Mouse (Mus musculus): ENCODE measurements around the gene Aaed1. TPM values are rescaled to one million over a fixed set of nuclear protein-coding genes. Genes with fewer than 3 reads are reported as not detected.

Gene Aaed1
- polyA plus RNA-seq, 1 experiment from 2014 or later, result 40.9 TPM

DNA sequence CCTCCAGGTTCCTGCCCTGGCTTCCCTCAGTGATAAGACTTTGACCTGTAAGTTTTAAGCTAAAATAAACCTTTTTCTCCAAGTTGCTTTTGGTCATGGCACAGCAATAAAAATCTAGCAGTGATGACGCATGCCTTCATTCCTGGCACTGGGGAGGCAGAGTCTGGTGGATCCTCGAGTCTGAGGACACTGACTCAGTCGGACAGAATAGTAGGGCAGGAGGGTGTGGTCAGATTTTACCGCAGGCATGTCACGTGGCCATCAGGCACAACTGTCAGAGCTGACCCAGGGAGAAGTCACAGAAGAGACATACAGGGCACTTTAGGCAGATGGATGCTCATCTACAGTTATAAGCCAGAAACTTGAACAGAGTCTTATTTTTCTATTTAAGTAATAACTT, 60.4 kb downstream of the Aaed1 start:
- Histone ChIP-seq H3K79me2 (ENCODE audit: inconsistent target) (no peaks in the 10 kb centered on the region), H3K27ac (peak overlapping the region; percentile 39), H3K36me3 (ENCODE audit: inconsistent target) (no peaks in the 10 kb centered on the region), H3K4me3 (ENCODE audit: inconsistent target) (no peak overlapping the region)
- 51% methylated on average over 5 of the region's 5 CpGs for WGBS (ENCODE audit: missing documents)

DNA sequence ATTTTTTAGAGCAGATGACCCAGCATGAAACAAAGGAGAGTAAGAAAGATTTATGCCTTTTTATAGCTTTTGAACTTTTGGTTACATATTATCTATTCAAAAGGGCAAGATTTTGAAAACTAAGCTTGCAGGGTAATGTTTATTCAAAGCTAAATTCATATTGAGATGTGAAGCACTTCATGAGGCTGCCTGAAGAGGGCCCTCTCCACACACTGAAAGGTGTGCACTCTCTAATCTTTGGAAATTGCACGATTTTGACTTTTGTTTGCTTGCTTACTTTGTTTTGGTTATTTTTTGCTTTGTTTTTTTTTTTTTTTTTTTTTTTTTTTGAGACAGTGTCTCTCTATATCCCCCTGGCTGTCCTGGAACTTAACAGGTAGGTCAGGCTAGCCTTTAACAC, 62.1 kb downstream of the Aaed1 start:
- Histone ChIP-seq H3K4me3 (ENCODE audit: inconsistent target) (no peak overlapping the region), H3K79me2 (ENCODE audit: inconsistent target) (no peaks in the 10 kb centered on the region), H3K27ac (no peak overlapping the region), H3K36me3 (ENCODE audit: inconsistent target) (no peaks in the 10 kb centered on the region)
- 0% methylated on average over 1 of the region's 1 CpGs for WGBS (ENCODE audit: missing documents)

DNA sequence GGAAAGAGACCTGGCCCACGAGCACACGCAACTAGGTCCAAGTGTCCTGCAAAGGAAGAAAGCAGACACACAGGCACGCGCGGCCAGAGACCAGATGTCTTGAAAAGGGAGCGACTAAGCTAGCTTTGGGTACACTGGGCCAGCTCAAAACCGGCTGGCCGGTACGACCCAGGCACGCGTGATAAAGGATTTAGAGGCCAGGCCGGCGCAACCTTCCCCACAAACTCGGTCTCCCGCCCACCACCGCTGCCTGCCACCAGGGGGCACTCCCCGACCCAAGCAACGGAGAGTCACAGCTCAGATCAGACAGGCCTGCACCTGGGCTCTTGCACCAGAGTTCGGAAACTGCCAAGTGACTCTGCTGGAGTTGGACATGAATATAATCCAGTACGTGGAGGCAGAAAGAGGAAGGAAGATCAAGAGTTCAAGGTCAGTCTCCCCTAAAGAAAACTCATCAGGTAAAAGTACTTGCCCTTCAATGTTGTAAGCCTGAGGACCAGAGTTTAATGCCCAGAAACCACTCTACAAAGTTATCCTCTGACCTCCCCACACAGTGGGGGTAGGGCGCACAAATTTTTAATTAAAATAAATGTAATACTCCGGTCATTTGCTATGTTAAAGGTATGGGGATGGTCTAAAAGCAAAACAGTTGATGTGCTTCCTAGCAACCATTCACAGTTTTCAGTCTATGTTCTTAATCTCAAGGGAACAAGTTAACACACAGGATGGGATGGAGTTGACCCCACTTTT, 63.6 kb downstream of the Aaed1 start:
- Histone ChIP-seq H3K4me3 (ENCODE audit: inconsistent target) (peak overlapping the region; percentile 67), H3K36me3 (ENCODE audit: inconsistent target) (no peaks in the 10 kb centered on the region), H3K79me2 (ENCODE audit: inconsistent target) (no peaks in the 10 kb centered on the region), H3K27ac (peak overlapping the region; percentile 81)
- 8% methylated on average over 22 of the region's 22 CpGs for WGBS (ENCODE audit: missing documents)

DNA sequence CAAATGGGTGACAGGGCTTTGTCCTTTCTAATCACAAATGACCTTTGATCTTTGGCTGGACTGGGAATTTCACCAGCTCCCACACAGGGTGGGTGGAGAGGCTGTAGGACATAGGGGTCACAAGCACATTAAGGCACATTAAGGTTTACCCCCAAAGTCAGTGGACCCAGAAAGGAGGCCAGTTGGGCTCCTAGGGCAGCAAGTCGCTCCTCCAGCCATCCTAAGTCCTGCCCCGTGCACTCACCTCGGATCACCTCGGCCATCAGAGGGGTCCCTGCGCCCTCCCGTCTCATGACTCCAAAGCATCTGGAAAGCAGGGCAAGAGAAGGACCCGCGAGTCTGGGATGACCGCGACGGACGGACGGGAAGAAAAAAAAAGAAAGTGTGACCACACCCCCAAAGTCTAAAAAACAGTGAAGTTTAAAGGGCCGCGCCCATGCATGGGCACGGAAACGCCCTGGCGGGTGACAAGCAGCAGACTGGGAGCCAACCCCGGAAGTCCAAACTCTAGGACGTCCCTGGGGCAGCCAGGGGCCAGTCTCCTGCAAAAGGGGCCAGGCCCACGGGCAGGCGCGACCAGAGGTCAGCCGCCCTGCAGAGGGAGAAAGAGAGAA, 64.2 kb downstream of the Aaed1 start:
- H3K36me3 ChIP-seq (ENCODE audit: inconsistent target), result no peaks in the 10 kb centered on the region
- H3K79me2 ChIP-seq (ENCODE audit: inconsistent target), result no peaks in the 10 kb centered on the region
- WGBS (ENCODE audit: missing documents), result 1% methylated on average over 24 of the region's 24 CpGs
- peak overlapping the region; percentile 67 for H3K4me3 ChIP-seq (ENCODE audit: inconsistent target)
- H3K27ac ChIP-seq, result peak overlapping the region; percentile 81

DNA sequence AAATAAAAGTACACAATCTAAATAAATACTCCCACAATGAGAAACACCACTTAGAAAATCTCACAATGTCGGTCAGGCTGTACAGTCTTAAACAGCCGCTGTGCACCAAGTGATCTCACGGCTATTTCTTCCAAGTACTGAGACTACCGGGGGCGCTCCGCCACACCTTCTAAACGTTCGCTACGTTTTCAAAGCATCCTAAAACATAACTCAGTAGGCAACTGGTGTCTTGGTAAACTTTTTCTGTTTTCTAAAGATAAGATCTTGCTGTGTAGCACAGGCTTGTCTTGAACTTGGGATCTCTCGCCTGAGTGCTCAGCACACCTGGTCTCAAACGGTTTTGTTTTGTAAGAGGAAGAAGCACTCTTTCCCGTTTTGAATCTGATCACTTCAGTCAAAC, 66.4 kb downstream of the Aaed1 start:
- Histone ChIP-seq H3K79me2 (ENCODE audit: inconsistent target) (no peaks in the 10 kb centered on the region), H3K36me3 (ENCODE audit: inconsistent target) (no peaks in the 10 kb centered on the region), H3K27ac (no peak overlapping the region), H3K4me3 (ENCODE audit: inconsistent target) (no peak overlapping the region)
- WGBS (ENCODE audit: missing documents), result 91% methylated on average over 12 of the region's 12 CpGs

DNA sequence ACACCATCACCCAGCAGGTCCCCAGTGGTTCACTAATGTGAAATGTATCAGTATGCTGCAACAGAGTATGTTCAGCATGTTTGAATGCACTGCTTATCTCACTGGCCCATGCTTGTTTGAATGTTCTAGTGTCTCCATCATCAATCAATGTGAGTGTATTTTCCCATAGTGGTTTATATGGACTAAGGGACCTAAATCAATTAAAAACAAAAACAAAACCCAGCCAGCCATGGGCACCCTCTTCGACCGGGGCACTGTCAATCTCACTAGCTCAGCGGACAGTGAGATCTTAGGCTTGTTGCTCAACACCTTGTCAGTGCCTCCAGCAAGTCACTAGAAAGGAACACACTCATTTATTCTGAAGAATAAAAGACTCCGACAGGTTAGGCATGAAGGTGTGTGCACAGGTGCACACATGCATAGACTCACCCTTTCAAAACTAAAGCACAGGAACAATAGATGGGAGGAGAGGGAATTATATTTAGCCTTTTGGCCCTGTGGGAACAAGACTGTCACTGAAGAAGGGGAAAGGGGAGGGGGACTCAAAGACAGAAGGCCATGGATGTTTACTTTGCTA, 67.7 kb downstream of the Aaed1 start:
- WGBS (ENCODE audit: missing documents), result 97% methylated on average over 4 of the region's 4 CpGs
- H3K27ac ChIP-seq, result no peak overlapping the region
- no peak overlapping the region for H3K4me3 ChIP-seq (ENCODE audit: inconsistent target)
- no peaks in the 10 kb centered on the region for H3K36me3 ChIP-seq (ENCODE audit: inconsistent target)
- no peaks in the 10 kb centered on the region for H3K79me2 ChIP-seq (ENCODE audit: inconsistent target)

DNA sequence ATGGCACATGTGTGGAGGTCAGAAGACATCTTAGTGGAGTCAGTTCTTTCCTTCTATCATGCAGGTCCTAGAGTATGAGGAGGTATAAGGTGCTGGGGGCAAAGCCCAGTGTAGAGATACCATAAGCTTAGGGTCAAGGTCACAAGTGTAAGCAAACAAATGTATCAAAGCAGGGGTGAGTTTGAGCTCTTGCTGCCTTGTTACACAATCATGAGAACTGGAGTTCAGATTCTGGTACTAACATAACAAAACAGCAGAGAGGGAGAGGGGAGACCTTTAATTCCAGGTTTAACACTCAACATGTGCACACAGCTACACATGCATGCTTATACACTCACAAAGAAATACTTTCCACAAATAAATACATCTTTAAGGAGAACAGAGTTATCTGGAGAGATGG, 69.8 kb downstream of the Aaed1 start:
- Histone ChIP-seq H3K36me3 (ENCODE audit: inconsistent target) (no peaks in the 10 kb centered on the region), H3K79me2 (ENCODE audit: inconsistent target) (no peaks in the 10 kb centered on the region), H3K4me3 (ENCODE audit: inconsistent target) (no peak overlapping the region), H3K27ac (no peak overlapping the region)

DNA sequence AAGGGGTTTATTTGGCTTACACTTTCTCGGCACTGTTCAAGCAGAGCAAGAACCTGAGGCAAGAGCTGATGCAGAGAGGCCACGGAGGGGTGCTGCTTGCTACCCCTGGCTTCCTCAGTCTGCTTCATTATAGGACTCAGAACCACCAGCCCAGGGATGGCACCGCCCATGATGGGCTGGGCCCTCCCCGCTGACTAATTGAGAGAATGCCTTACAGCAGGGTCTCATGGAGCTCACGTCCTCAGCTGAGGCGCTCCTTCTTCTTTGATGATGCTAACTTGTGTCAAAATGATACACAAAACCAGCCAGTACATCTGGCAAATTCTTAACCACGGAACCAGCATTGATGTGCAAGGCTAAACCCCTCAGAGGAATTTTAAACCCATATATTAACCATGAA, 71.9 kb downstream of the Aaed1 start:
- WGBS (ENCODE audit: missing documents), result 92% methylated on average over 7 of the region's 7 CpGs
- H3K4me3 ChIP-seq (ENCODE audit: inconsistent target), result no peak overlapping the region

DNA sequence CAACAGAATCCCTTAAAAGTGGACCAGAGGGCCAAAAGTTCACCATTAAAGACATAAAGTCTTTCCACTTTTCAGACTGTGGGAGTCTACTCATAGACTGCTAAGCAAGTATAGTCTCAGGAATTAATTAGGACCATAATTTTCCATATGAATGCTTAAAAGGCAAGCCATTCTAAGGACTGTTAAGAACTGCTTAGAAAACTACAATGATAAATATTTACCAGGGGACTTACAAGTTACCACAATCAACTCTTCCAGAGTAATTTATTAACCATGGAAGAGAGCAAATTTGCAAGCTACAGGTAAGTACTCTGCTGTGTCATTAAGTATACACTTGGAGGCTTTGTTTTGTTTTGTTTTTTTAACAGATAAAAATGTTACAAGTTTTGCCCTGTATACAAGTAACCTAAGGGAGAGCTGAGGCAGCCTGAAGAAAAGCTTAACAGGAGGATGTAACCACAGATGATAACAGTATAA, 74.8 kb downstream of the Aaed1 start:
- Histone ChIP-seq H3K27ac (no peak overlapping the region), H3K4me3 (ENCODE audit: inconsistent target) (no peak overlapping the region), H3K36me3 (ENCODE audit: inconsistent target) (no peaks in the 10 kb centered on the region), H3K79me2 (ENCODE audit: inconsistent target) (no peaks in the 10 kb centered on the region)

More for the DNA sequence above, 71.9 kb downstream of the Aaed1 start:
- Histone ChIP-seq H3K36me3 (ENCODE audit: inconsistent target) (no peaks in the 10 kb centered on the region), H3K79me2 (ENCODE audit: inconsistent target) (no peaks in the 10 kb centered on the region), H3K27ac (no peak overlapping the region)

DNA sequence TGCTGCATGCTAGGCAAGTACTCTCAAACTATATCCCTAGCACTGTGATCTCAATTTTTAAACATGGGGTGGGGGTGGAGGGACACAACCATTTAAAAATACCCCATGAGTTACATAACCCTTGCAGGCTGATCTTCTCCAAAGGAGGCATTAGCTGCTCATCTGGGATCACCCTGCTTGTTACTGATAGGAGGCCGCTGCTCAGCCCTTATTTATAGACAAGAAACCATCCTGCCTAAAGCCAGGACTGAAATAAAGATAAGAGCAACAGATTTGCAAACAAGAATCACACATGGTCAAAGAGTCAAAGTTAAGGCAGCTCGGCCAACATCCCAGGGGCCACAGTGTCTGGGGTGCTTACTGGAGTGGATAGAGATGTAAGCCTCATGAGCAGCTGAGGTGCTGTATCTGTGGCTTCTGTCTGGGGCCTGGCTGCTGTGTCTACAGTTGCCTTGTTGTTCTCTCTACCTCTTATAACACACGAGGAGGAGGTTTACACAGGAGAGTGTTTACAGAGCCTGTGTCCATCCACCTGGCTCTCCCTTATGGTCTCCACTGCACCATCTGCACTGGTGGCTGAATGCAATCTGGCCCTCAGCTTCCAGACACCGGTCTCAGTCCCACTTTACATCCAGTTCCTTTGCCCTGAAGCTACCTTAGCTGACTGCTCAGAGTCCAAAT, 75.4 kb downstream of the Aaed1 start:
- 96% methylated on average over 4 of the region's 4 CpGs for WGBS (ENCODE audit: missing documents)
- no peak overlapping the region for H3K27ac ChIP-seq
- no peaks in the 10 kb centered on the region for H3K79me2 ChIP-seq (ENCODE audit: inconsistent target)
- H3K36me3 ChIP-seq (ENCODE audit: inconsistent target), result no peaks in the 10 kb centered on the region
- H3K4me3 ChIP-seq (ENCODE audit: inconsistent target), result no peak overlapping the region

DNA sequence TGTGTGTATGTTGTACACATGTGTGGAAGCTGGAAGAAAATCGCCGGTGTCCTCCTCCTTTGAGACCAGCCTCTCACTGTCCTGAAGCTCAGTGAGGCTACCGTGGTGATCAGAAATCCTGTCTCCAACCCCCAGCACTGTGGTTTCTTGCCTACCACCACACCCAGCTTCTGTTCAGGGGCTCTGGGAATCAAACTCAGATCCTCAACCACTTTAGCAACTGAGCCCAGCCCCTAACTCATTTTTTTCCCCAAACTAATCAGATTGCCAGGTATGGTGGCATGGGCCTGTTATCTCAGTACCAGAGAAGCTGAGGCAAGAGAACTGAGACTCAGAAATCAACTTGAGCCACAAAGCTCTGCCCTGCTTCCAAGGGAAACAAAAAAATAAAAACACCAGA, 76.7 kb downstream of the Aaed1 start:
- Histone ChIP-seq H3K36me3 (ENCODE audit: inconsistent target) (no peaks in the 10 kb centered on the region), H3K27ac (no peak overlapping the region), H3K79me2 (ENCODE audit: inconsistent target) (no peaks in the 10 kb centered on the region), H3K4me3 (ENCODE audit: inconsistent target) (no peak overlapping the region)
- 79% methylated on average over 3 of the region's 3 CpGs for WGBS (ENCODE audit: missing documents)

DNA sequence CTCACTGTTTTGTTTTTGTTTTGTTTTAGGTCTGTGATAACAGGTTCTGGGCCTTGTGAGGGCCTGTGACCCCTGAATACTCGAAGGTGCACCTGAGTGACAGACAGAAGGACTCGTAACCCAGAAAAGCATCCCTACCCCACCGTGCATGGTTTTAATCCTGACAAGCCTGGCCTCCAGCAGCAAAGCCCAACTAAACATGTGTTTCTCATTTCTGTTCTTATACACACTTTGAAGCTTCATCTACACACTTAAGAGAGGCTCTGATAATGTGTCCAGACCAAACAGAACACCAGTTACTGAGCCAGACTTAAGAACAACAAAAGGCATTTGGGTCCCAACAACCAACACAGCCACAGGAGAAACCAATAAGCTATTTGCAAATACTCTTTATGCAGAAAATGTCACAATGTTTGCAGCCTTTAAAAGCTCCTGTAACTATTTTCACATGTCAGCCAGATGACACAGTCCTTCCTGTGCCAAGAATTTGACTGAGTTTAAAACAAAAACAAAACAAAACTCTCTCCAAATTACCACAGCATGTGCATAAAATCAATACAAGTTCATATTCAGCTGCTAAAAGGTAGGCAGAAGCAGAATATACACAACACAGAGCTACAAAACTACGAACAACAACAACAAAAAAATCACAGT, 77.3 kb downstream of the Aaed1 start:
- H3K4me3 ChIP-seq (ENCODE audit: inconsistent target), result no peak overlapping the region
- WGBS (ENCODE audit: missing documents), result 84% methylated on average over 4 of the region's 4 CpGs
- no peaks in the 10 kb centered on the region for H3K79me2 ChIP-seq (ENCODE audit: inconsistent target)
- H3K27ac ChIP-seq, result no peak overlapping the region
- H3K36me3 ChIP-seq (ENCODE audit: inconsistent target), result no peaks in the 10 kb centered on the region

DNA sequence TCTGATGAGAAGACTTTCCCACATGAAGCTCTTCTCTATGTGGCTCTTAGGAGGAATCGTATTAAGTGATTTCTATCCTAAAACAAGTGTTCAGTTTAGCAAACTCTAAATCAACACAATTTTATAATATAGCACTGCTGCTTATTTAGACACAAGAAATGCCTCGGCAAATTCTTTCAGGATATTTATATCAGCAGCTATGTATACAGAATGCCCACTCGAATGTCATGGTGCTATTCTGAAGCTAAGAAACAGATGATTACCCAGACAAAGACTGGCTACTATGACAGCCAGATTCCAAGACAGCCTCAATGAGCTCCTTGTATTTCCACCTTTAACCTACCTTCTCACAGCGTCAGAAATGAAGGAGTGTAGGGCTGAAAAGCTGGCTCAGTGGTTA, 79.4 kb downstream of the Aaed1 start:
- H3K27ac ChIP-seq, result no peak overlapping the region
- no peaks in the 10 kb centered on the region for H3K79me2 ChIP-seq (ENCODE audit: inconsistent target)
- WGBS (ENCODE audit: missing documents), result 95% methylated on average over 4 of the region's 4 CpGs
- no peak overlapping the region for H3K4me3 ChIP-seq (ENCODE audit: inconsistent target)
- no peaks in the 10 kb centered on the region for H3K36me3 ChIP-seq (ENCODE audit: inconsistent target)

DNA sequence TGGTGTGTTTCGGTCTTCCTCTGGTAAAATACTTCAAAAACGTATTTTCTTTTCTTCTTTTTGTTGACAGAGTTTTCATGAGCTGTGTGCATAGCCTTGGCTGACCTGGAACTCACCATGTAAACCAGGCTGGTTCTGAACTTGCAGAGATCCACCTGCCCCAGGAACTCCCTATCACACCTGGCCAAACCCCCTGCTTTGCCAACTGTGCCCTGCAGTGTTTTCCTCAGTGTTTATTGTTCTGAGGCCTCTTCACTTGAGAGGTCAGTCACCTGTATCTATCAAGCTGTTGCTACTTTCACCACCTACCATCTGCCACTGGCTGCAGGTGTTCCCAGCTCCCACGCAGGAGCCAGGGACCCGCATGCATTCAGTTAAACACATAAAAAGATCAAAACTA, 85.8 kb downstream of the Aaed1 start:
- Histone ChIP-seq H3K27ac (no peak overlapping the region), H3K36me3 (ENCODE audit: inconsistent target) (no peaks in the 10 kb centered on the region), H3K4me3 (ENCODE audit: inconsistent target) (no peak overlapping the region), H3K79me2 (ENCODE audit: inconsistent target) (no peaks in the 10 kb centered on the region)
- WGBS (ENCODE audit: missing documents), result 98% methylated on average over 4 of the region's 4 CpGs

DNA sequence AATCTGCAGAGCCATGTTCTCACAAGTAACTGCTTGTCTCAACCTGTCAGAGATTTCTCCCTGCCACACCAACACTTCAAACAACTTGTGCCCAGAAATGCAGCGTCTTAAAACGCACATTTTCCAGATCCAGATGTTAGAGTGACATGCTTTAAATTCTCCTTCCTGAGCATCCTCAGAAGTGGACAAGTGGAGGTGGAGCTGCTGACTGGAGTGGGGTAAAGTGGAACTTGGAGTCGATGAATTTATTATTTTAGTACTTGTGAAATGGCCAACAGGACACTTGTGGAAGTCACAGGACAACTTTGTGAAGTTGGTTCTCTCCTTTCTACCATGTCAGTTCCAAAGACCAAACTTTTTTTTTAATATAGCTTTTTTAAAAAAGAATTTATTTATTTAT, 86.8 kb downstream of the Aaed1 start:
- H3K27ac ChIP-seq, result no peak overlapping the region
- H3K79me2 ChIP-seq (ENCODE audit: inconsistent target), result no peaks in the 10 kb centered on the region
- 93% methylated on average over 3 of the region's 3 CpGs for WGBS (ENCODE audit: missing documents)
- no peaks in the 10 kb centered on the region for H3K36me3 ChIP-seq (ENCODE audit: inconsistent target)
- no peak overlapping the region for H3K4me3 ChIP-seq (ENCODE audit: inconsistent target)
